Mouse (Mus musculus): ENCODE results near the gene Tlx2.

GRCm38 (mm10) chr6:83066441-83066840, 3.7 kb downstream of the Tlx2 start:
- TF ChIP-seq ZC3H11A (IDR thresholded peaks at IDR 0.05; ENCODE audit: borderline replicate concordance, low read depth, low read length): no peak
- TF ChIP-seq HCFC1 (IDR thresholded peaks at IDR 0.05; ENCODE audit: borderline replicate concordance, insufficient read depth, low read length): no peak
